Mouse (Mus musculus) hindbrain, embryonic 11.5 days (tissue): ENCODE data around the gene Gadd45gip1. TPM values are rescaled to one million over a fixed set of nuclear protein-coding genes. Genes with fewer than 3 reads are reported as not detected.
A peak's percentile ranks its signal among the peaks of the same experiment; 100 is the strongest.

Source experiments
- ATAC-seq: fragments of 200-750 bp; cut with Nextera tagmentation; 2 replicates; pipeline ENCODE4 v1.8.0; 2017; ENCODE audit warnings: mild to moderate bottlenecking, moderate TSS enrichment, moderate library complexity; ENCODE audit not compliant: low FRiP score
- DNase-seq: peaks from one replicate; pipeline ENCODE4 v3.0.0-alpha.2; 2015; ENCODE audit warnings: low spot score
- H3K27ac ChIP-seq: fragments of 300-500 bp; sonication (generic); 2 replicates; pipeline ENCODE4 v1.5.1; 2014; ENCODE audit warnings: mild to moderate bottlenecking, low read depth, low read length
- H3K27me3 ChIP-seq: fragments of 300-500 bp; sonication (generic); 2 replicates; pipeline ENCODE4 v1.6.1; 2014; ENCODE audit warnings: mild to moderate bottlenecking, low read length, moderate library complexity, mixed read lengths; ENCODE audit not compliant: control insufficient read depth, insufficient read depth
- H3K36me3 ChIP-seq: fragments of 300-500 bp; sonication (generic); 2 replicates; pipeline ENCODE4 v1.6.1; 2014; ENCODE audit warnings: mild to moderate bottlenecking, low read length, moderate library complexity, mixed read lengths; ENCODE audit not compliant: control insufficient read depth, insufficient read depth
- H3K4me1 ChIP-seq: fragments of 300-500 bp; sonication (generic); replicated peaks from 2 replicates; pipeline ENCODE4 v1.6.1; 2014; ENCODE audit warnings: low read length, mixed read lengths; ENCODE audit not compliant: control insufficient read depth, insufficient read depth
- H3K4me2 ChIP-seq: fragments of 300-500 bp; sonication (generic); replicated peaks from 2 replicates; pipeline ENCODE4 v1.6.1; 2014; ENCODE audit warnings: mild to moderate bottlenecking, low read depth, low read length
- H3K4me3 ChIP-seq: fragments of 300-500 bp; sonication (generic); 2 replicates; pipeline ENCODE4 v1.5.1; 2014; ENCODE audit warnings: low read depth, low read length
- H3K9ac ChIP-seq: fragments of 300-500 bp; sonication (generic); 2 replicates; pipeline ENCODE4 v1.6.1; 2014; ENCODE audit warnings: low read depth, low read length
- H3K9me3 ChIP-seq: fragments of 300-500 bp; sonication (generic); 2 replicates; pipeline ENCODE4 v1.6.1; 2016; ENCODE audit warnings: low read length; ENCODE audit not compliant: control insufficient read depth
- WGBS: fragments of 180-500 bp; shearing (Covaris S2); extraction: QIAGEN DNeasy Blood & Tissue Kit; methylation state at CpG from one replicate; pipeline ENCODE4 v1.1.7; 2014; 5-methylcytosine and 5-hydroxymethylcytosine counted together
- polyA plus RNA-seq: library from polyadenylated mRNA; unstranded; fragments of >200 nt; fragmentation: Nextera tagmentation; extraction: Ambion mirVana; gene quantifications from 2 replicates; pipeline ENCODE4 v1.2.1, GENCODE M21; 2014

The Gadd45gip1 gene
- polyA plus RNA-seq, 1 experiment from 2014 or later, result 37.2 TPM

- H3K4me1 ChIP-seq, result peaks cover 12% of the 10 kb centered on the region
- no peaks in the 10 kb centered on the region for H3K9me3 ChIP-seq
- H3K27me3 ChIP-seq, result no peaks in the 10 kb centered on the region
- no peak for ATAC-seq
- peak overlapping the region; percentile 60 for H3K4me2 ChIP-seq
- WGBS, result 5% methylated on average over 7 of the region's 7 CpGs
- peaks cover 44% of the 10 kb centered on the region for H3K36me3 ChIP-seq
- peak overlapping the region; percentile 75 for H3K27ac ChIP-seq
- peak overlapping the region; percentile 96 for H3K4me3 ChIP-seq
- no peak for DNase-seq
- H3K9ac ChIP-seq, result peak overlapping the region; percentile 85
Observed at GRCm38 (mm10) chr8:84839875-84840247, 8.5 kb downstream of the Gadd45gip1 start.

GRCm38 (mm10) chr8:84840248-84840999 lies 9.1 kb downstream of the Gadd45gip1 start, which contains the start of gene Rad23a:
Gene Rad23a, minus strand, starts transcription at chr8:84840665.
- peak within 1 kb of the TSS; percentile 75 for H3K27ac ChIP-seq
- no peaks in the 10 kb centered on the region for H3K9me3 ChIP-seq
- peak within 1 kb of the TSS; percentile 96 for H3K4me3 ChIP-seq
- H3K4me1 ChIP-seq, result peaks cover 12% of the 10 kb centered on the region
- peaks cover 45% of the 10 kb centered on the region for H3K36me3 ChIP-seq
- DNase-seq, result peak; percentile 94
- peak within 1 kb of the TSS; percentile 85 for H3K9ac ChIP-seq
- peak; percentile 96 for ATAC-seq
- under 1% methylated on average over 54 of the region's 55 CpGs for WGBS
- peak within 1 kb of the TSS; percentile 60 for H3K4me2 ChIP-seq
- no peaks in the 10 kb centered on the region for H3K27me3 ChIP-seq

GRCm38 (mm10) chr8:84841514-84841913 lies 10.2 kb downstream of the Gadd45gip1 start:
- no peak overlapping the region for H3K9ac ChIP-seq
- peaks cover 43% of the 10 kb centered on the region for H3K36me3 ChIP-seq
- WGBS, result 90% methylated on average over 1 of the region's 1 CpGs
- H3K4me2 ChIP-seq, result no peak overlapping the region
- H3K4me1 ChIP-seq, result peaks cover 12% of the 10 kb centered on the region
- ATAC-seq (no peak), DNase-seq (no peak)
- no peaks in the 10 kb centered on the region for H3K9me3 ChIP-seq
- no peak overlapping the region for H3K4me3 ChIP-seq
- H3K27ac ChIP-seq, result no peak overlapping the region
- no peaks in the 10 kb centered on the region for H3K27me3 ChIP-seq

- DNase-seq, result no peak
- no peak for ATAC-seq
- H3K36me3 ChIP-seq, result peaks cover 28% of the 10 kb centered on the region
- H3K27me3 ChIP-seq, result no peaks in the 10 kb centered on the region
- H3K9ac ChIP-seq, result peak overlapping the region; percentile 99; the same call in 1 of the 2 replicates
- no peak overlapping the region for H3K27ac ChIP-seq
- peak overlapping the region; percentile 96 for H3K4me3 ChIP-seq
- WGBS, result 93% methylated on average over 9 of the region's 9 CpGs
- H3K4me2 ChIP-seq, result peak overlapping the region; percentile 74
- peaks cover 8% of the 10 kb centered on the region for H3K4me1 ChIP-seq
- no peaks in the 10 kb centered on the region for H3K9me3 ChIP-seq
Observed at GRCm38 (mm10) chr8:84844397-84845070, 13.2 kb downstream of the Gadd45gip1 start.

- peaks cover 28% of the 10 kb centered on the region for H3K36me3 ChIP-seq
- H3K4me3 ChIP-seq, result peak overlapping the region; percentile 96
- H3K27ac ChIP-seq, result 0 out of 2 replicates have a peak overlapping the region, but pooled peaks have one; percentile 80
- peak; percentile 60 for DNase-seq
- WGBS, result 15% methylated on average over 12 of the region's 12 CpGs
- no peaks in the 10 kb centered on the region for H3K9me3 ChIP-seq
- H3K4me1 ChIP-seq, result peaks cover 7% of the 10 kb centered on the region; the same call in 1 of the 2 replicates
- H3K27me3 ChIP-seq, result no peaks in the 10 kb centered on the region
- H3K4me2 ChIP-seq, result peak overlapping the region; percentile 74
- H3K9ac ChIP-seq, result peak overlapping the region; percentile 99
- no peak for ATAC-seq
Observed at GRCm38 (mm10) chr8:84845355-84846093, 14.2 kb downstream of the Gadd45gip1 start.

GRCm38 (mm10) chr8:84846094-84846721 lies 14.9 kb downstream of the Gadd45gip1 start:
- Histone ChIP-seq H3K9ac (peak overlapping the region; percentile 99), H3K27ac (peak overlapping the region; percentile 80), H3K27me3 (no peaks in the 10 kb centered on the region), H3K4me2 (peak overlapping the region; percentile 74), H3K9me3 (no peaks in the 10 kb centered on the region), H3K4me3 (peak overlapping the region; percentile 96), H3K36me3 (peaks cover 28% of the 10 kb centered on the region), H3K4me1 (peaks cover 7% of the 10 kb centered on the region; the same call in 1 of the 2 replicates)
- WGBS, result under 1% methylated on average over 30 of the region's 30 CpGs
- ATAC-seq, result peak; percentile 46
- DNase-seq, result peak; percentile 66

- under 1% methylated on average over 54 of the region's 55 CpGs for WGBS
- H3K9me3 ChIP-seq, result no peaks in the 10 kb centered on the region
- H3K27me3 ChIP-seq, result no peaks in the 10 kb centered on the region
- ATAC-seq (peak; percentile 99), DNase-seq (peak; percentile 99)
- peaks cover 27% of the 10 kb centered on the region for H3K36me3 ChIP-seq
- H3K4me1 ChIP-seq, result peaks cover 7% of the 10 kb centered on the region; the same call in 1 of the 2 replicates
- peak within 1 kb of the TSS; percentile 74 for H3K4me2 ChIP-seq
- peak within 1 kb of the TSS; percentile 96 for H3K4me3 ChIP-seq
- H3K9ac ChIP-seq, result peak within 1 kb of the TSS; percentile 99
- H3K27ac ChIP-seq, result peak within 1 kb of the TSS; percentile 80
Observed at GRCm38 (mm10) chr8:84846722-84847572, 15.6 kb downstream of the Gadd45gip1 start, which contains the start of gene Calr. Gene Calr, minus strand, starts transcription at chr8:84846934.
